Mouse (Mus musculus): ENCODE results near the gene Ttc26.

Gene Ttc26

GRCm38 (mm10) chr6:38458075-38458474 is 76.8 kb downstream of the Ttc26 start:
- no peak for DNase-seq

DNA sequence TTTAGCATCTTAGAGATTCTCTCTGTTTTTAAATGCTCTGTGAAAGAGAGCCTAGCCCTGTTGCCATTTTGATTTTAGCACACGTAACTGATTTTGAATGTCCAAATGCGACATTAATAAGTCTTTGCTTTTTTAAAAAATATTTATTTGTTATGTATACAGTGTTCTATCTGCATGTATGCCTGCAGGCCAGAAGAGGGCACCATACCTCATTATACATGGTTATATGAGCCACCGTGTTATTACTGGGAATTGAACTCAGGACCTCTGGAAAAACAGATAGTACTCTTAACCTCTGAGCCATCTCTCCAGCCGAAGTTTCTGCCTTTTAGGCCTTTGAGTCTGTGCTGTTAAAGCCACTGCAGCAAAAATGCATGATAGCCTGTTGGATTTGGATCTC is 88.3 kb downstream of the Ttc26 start:
- DNase-seq: peak; percentile 3
